Mouse (Mus musculus) thymus, postnatal 36 days (tissue): Measurements from ENCODE around the gene Stat4.
A peak's percentile ranks its signal among the peaks of the same experiment; 100 is the strongest.
"Not testable (repeated sequence)": the region's sequence is repeated elsewhere in the genome, so short reads cannot be mapped to it uniquely, and the experiment has no call there.

ENCODE experiments used
- DNase-seq, 2 experiments: peaks; one replicate each; pipeline ENCODE4 v3.0.0; 2022; ENCODE audit warnings: mixed read lengths in 2 of 2

Stat4 gene

GRCm38 (mm10) chr1:52034816-52035752 lies 48.1 kb downstream of the Stat4 start:
- DNase-seq, result no peak

- DNase-seq, result no peak
Measured at GRCm38 (mm10) chr1:52039151-52039550, 52.2 kb downstream of the Stat4 start.

- DNase-seq, result no peak
Measured at GRCm38 (mm10) chr1:52039626-52040025, 52.7 kb downstream of the Stat4 start.

- no peak for DNase-seq
Measured at GRCm38 (mm10) chr1:52040366-52041061, 53.6 kb downstream of the Stat4 start.

GRCm38 (mm10) chr1:52043191-52043590 lies 56.2 kb downstream of the Stat4 start:
- no peak for DNase-seq

GRCm38 (mm10) chr1:52046891-52047290 lies 59.9 kb downstream of the Stat4 start:
- not testable (repeated sequence) for DNase-seq

- no peak for DNase-seq
Measured at GRCm38 (mm10) chr1:52048711-52049110, 61.8 kb downstream of the Stat4 start.

- DNase-seq, result no peak
Measured at GRCm38 (mm10) chr1:52049827-52050226, 62.9 kb downstream of the Stat4 start.

- DNase-seq, result no peak
Measured at GRCm38 (mm10) chr1:52051542-52051941, 64.6 kb downstream of the Stat4 start.

- no peak for DNase-seq
Measured at GRCm38 (mm10) chr1:52052910-52053309, 66.0 kb downstream of the Stat4 start.

GRCm38 (mm10) chr1:52055947-52056346 lies 69.0 kb downstream of the Stat4 start:
- DNase-seq, result no peak

GRCm38 (mm10) chr1:52057153-52057552 lies 70.2 kb downstream of the Stat4 start:
- no peak for DNase-seq

- no peak for DNase-seq
Measured at GRCm38 (mm10) chr1:52066276-52066675, 79.3 kb downstream of the Stat4 start.

GRCm38 (mm10) chr1:52066694-52067093 lies 79.7 kb downstream of the Stat4 start:
- DNase-seq, result no peak

- no peak for DNase-seq
Measured at GRCm38 (mm10) chr1:52079724-52080367, 92.9 kb downstream of the Stat4 start.

- no peak for DNase-seq
Measured at GRCm38 (mm10) chr1:52080375-52080774, 93.4 kb downstream of the Stat4 start.

- no peak for DNase-seq
Measured at GRCm38 (mm10) chr1:52086236-52086635, 99.3 kb downstream of the Stat4 start.

- DNase-seq, result no peak
Measured at GRCm38 (mm10) chr1:52087128-52087527, 100.2 kb downstream of the Stat4 start.

- DNase-seq, result no peak
Measured at GRCm38 (mm10) chr1:52088634-52089033, 101.7 kb downstream of the Stat4 start.

- no peak for DNase-seq
Measured at GRCm38 (mm10) chr1:52098618-52099232, 111.8 kb downstream of the Stat4 start.

GRCm38 (mm10) chr1:52100496-52100895 lies 113.5 kb downstream of the Stat4 start:
- peak; percentile 52 to 66 for DNase-seq

GRCm38 (mm10) chr1:52102795-52103194 lies 115.8 kb downstream of the Stat4 start:
- no peak for DNase-seq

- DNase-seq, result no peak
Measured at GRCm38 (mm10) chr1:52107206-52107605, 120.3 kb downstream of the Stat4 start.
